Mouse (Mus musculus): ENCODE data around the gene Sptssa.

DNA sequence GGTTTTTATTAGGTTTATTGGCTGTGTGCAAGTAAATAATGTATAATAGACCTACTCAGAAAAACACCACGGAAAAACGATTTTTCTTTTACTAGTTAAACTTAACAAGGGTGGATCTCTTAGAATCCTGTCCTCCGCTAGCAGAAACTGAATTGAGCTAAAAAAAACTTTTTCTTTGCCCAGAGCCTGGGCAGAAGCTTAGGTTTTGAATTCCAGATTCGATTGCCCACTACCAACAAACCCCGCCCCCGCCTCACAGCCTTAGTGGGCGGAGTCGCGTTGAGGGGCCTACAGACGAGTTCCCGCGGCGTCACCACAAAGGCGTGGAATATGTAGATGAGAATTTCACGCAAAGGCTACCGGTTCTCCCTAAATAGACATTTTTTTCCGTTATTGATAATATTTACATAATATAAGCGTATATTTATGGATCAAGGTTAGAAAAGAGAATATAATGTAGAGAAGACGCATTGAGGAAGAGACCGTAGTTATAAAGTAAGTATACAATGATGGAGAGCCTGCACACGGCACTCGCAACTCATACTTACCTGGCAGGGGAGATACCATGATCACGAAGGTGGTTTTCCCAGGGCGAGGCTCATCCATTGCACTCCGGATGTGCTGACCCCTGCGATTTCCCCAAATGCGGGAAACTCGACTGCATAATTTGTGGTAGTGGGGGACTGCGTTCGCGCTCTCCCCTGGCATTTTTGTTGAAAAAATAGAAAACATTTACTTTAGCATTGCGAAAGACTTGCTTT lies 40.0 kb upstream of the Sptssa start:
- peak; percentile 98 for TF ChIP-seq POLR2A (IDR thresholded peaks at IDR 0.05; ENCODE audit: low read depth, low read length)
- no peak for TF ChIP-seq CTCF (IDR thresholded peaks at IDR 0.05; ENCODE audit: extremely low read depth, insufficient read length, insufficient replicate concordance, low read depth, low read length)
